Mouse (Mus musculus): ENCODE data around the gene Exd2. TPM values are rescaled to one million over a fixed set of nuclear protein-coding genes. Genes with fewer than 3 reads are reported as not detected.

The Exd2 gene
- polyA plus RNA-seq, 1 experiment from 2014 or later: 53.7 TPM

GRCm38 (mm10) chr12:80504718-80505117 is 41.8 kb downstream of the Exd2 start:
- H3K27me3 ChIP-seq: no peaks in the 10 kb centered on the region
- no peaks in the 10 kb centered on the region for H3K9me3 ChIP-seq
- no peak overlapping the region for H3K27ac ChIP-seq (replicated peaks)
- no peak for ATAC-seq (ENCODE audit: low FRiP score, low read depth)
- 0 out of 2 replicates have a peak, but pooled peaks cover 4% of the 10 kb centered on the region for H3K4me1 ChIP-seq
- 82% methylated on average over 5 of the region's 5 CpGs for WGBS
- H3K36me3 ChIP-seq: no peaks in the 10 kb centered on the region
- no peak overlapping the region for H3K4me3 ChIP-seq
- no peak overlapping the region for H3K4me2 ChIP-seq (replicated peaks)
- no peak overlapping the region for H3K9ac ChIP-seq (replicated peaks)

- H3K4me2 ChIP-seq (replicated peaks): no peak overlapping the region
- 62% methylated on average over 14 of the region's 14 CpGs for WGBS
- H3K9ac ChIP-seq (replicated peaks): no peak overlapping the region
- H3K27ac ChIP-seq (replicated peaks): 0 out of 2 replicates have a peak overlapping the region, but pooled peaks have one; percentile 10
- H3K36me3 ChIP-seq: no peaks in the 10 kb centered on the region
- ATAC-seq (ENCODE audit: low FRiP score, low read depth): no peak
- H3K9me3 ChIP-seq: no peaks in the 10 kb centered on the region
- 0 out of 2 replicates have a peak, but pooled peaks cover 4% of the 10 kb centered on the region for H3K4me1 ChIP-seq
- H3K4me3 ChIP-seq: no peak overlapping the region
- H3K27me3 ChIP-seq: no peaks in the 10 kb centered on the region
These were observed 44.3 kb downstream of the Exd2 start for GRCm38 (mm10) chr12:80507041-80507745.

- H3K4me2 ChIP-seq (replicated peaks): peak within 1 kb of the TSS; percentile 94
- peaks cover 35% of the 10 kb centered on the region for H3K27me3 ChIP-seq
- H3K9ac ChIP-seq (replicated peaks): peak within 1 kb of the TSS; percentile 74
- H3K4me3 ChIP-seq: peak within 1 kb of the TSS; percentile 82
- H3K36me3 ChIP-seq: no peaks in the 10 kb centered on the region
- H3K9me3 ChIP-seq: no peaks in the 10 kb centered on the region
- peak within 1 kb of the TSS; percentile 92 for H3K27ac ChIP-seq (replicated peaks)
- ATAC-seq (ENCODE audit: low FRiP score, low read depth): no peak
- peaks cover 28% of the 10 kb centered on the region for H3K4me1 ChIP-seq
- WGBS: 6% methylated on average over 14 of the region's 14 CpGs
These were observed 55.1 kb downstream of the Exd2 start, which contains the start of gene Galnt16 for GRCm38 (mm10) chr12:80517977-80518376. Gene Galnt16 (plus strand): TSS chr12:80518277.

GRCm38 (mm10) chr12:80518393-80518756 is 55.5 kb downstream of the Exd2 start:
- H3K4me2 ChIP-seq (replicated peaks): peak overlapping the region; percentile 94
- H3K36me3 ChIP-seq: no peaks in the 10 kb centered on the region
- WGBS: under 1% methylated on average over 25 of the region's 25 CpGs
- H3K4me3 ChIP-seq: peak overlapping the region; percentile 82
- H3K4me1 ChIP-seq: peaks cover 28% of the 10 kb centered on the region
- H3K27me3 ChIP-seq: peaks cover 35% of the 10 kb centered on the region
- no peaks in the 10 kb centered on the region for H3K9me3 ChIP-seq
- peak; percentile 70 for ATAC-seq (ENCODE audit: low FRiP score, low read depth)
- H3K27ac ChIP-seq (replicated peaks): peak overlapping the region; percentile 92
- peak overlapping the region; percentile 74 for H3K9ac ChIP-seq (replicated peaks)

GRCm38 (mm10) chr12:80518757-80519620 is 56.1 kb downstream of the Exd2 start:
- WGBS: under 1% methylated on average over 73 of the region's 90 CpGs
- Histone ChIP-seq H3K27ac (replicated peaks) (peak overlapping the region; percentile 92), H3K27me3 (peaks cover 35% of the 10 kb centered on the region)

GRCm38 (mm10) chr12:80519621-80520332 is 56.9 kb downstream of the Exd2 start:
- Histone ChIP-seq H3K27me3 (peaks cover 35% of the 10 kb centered on the region), H3K4me1 (peaks cover 35% of the 10 kb centered on the region), H3K9me3 (no peaks in the 10 kb centered on the region), H3K9ac (replicated peaks) (peak overlapping the region; percentile 74), H3K36me3 (no peaks in the 10 kb centered on the region), H3K4me3 (peak overlapping the region; percentile 82), H3K27ac (replicated peaks) (peak overlapping the region; percentile 92), H3K4me2 (replicated peaks) (peak overlapping the region; percentile 94)
- peak; percentile 61 for ATAC-seq (ENCODE audit: low FRiP score, low read depth)
- under 1% methylated on average over 42 of the region's 43 CpGs for WGBS

More at GRCm38 (mm10) chr12:80518757-80519620, 56.1 kb downstream of the Exd2 start:
- ATAC-seq (ENCODE audit: low FRiP score, low read depth): peak; percentile 75
- Histone ChIP-seq H3K4me3 (peak overlapping the region; percentile 82), H3K36me3 (no peaks in the 10 kb centered on the region), H3K9ac (replicated peaks) (peak overlapping the region; percentile 74), H3K9me3 (no peaks in the 10 kb centered on the region), H3K4me1 (peaks cover 33% of the 10 kb centered on the region), H3K4me2 (replicated peaks) (peak overlapping the region; percentile 94)

GRCm38 (mm10) chr12:80522006-80522405 is 59.1 kb downstream of the Exd2 start:
- Histone ChIP-seq H3K4me2 (replicated peaks) (no peak overlapping the region), H3K4me3 (no peak overlapping the region), H3K4me1 (peaks cover 51% of the 10 kb centered on the region), H3K27me3 (peaks cover 17% of the 10 kb centered on the region), H3K36me3 (no peaks in the 10 kb centered on the region), H3K9ac (replicated peaks) (peak overlapping the region; percentile 5; the same call in 1 of the 2 replicates), H3K27ac (replicated peaks) (no peak overlapping the region), H3K9me3 (no peaks in the 10 kb centered on the region)
- no peak for ATAC-seq (ENCODE audit: low FRiP score, low read depth)
- WGBS: 70% methylated on average over 3 of the region's 3 CpGs

- ATAC-seq (ENCODE audit: low FRiP score, low read depth): no peak
- 22% methylated on average over 12 of the region's 12 CpGs for WGBS
- peaks cover 62% of the 10 kb centered on the region for H3K4me1 ChIP-seq
- no peaks in the 10 kb centered on the region for H3K9me3 ChIP-seq
- no peaks in the 10 kb centered on the region; the same call in 1 of the 2 replicates for H3K27me3 ChIP-seq
- H3K4me3 ChIP-seq: no peak overlapping the region
- H3K36me3 ChIP-seq: no peaks in the 10 kb centered on the region
- no peak overlapping the region for H3K4me2 ChIP-seq (replicated peaks)
- no peak overlapping the region for H3K27ac ChIP-seq (replicated peaks)
- no peak overlapping the region for H3K9ac ChIP-seq (replicated peaks)
These were observed 61.5 kb downstream of the Exd2 start for GRCm38 (mm10) chr12:80524276-80524921.

- H3K4me2 ChIP-seq (replicated peaks): no peak overlapping the region
- H3K27me3 ChIP-seq: no peaks in the 10 kb centered on the region; the same call in 1 of the 2 replicates
- H3K36me3 ChIP-seq: no peaks in the 10 kb centered on the region
- no peak overlapping the region for H3K27ac ChIP-seq (replicated peaks)
- peaks cover 54% of the 10 kb centered on the region for H3K4me1 ChIP-seq
- WGBS: 7% methylated on average over 7 of the region's 7 CpGs
- 0 out of 2 replicates have a peak, but pooled peaks have one; percentile 57 for ATAC-seq (ENCODE audit: low FRiP score, low read depth)
- no peak overlapping the region for H3K4me3 ChIP-seq
- no peak overlapping the region for H3K9ac ChIP-seq (replicated peaks)
- H3K9me3 ChIP-seq: no peaks in the 10 kb centered on the region
These were observed 62.6 kb downstream of the Exd2 start for GRCm38 (mm10) chr12:80525513-80525912.

- Histone ChIP-seq H3K36me3 (no peaks in the 10 kb centered on the region), H3K27me3 (no peaks in the 10 kb centered on the region), H3K9ac (replicated peaks) (no peak overlapping the region), H3K4me1 (peaks cover 46% of the 10 kb centered on the region), H3K27ac (replicated peaks) (no peak overlapping the region), H3K4me2 (replicated peaks) (no peak overlapping the region), H3K4me3 (no peak overlapping the region), H3K9me3 (no peaks in the 10 kb centered on the region)
- no peak for ATAC-seq (ENCODE audit: low FRiP score, low read depth)
- 60% methylated on average over 2 of the region's 2 CpGs for WGBS
These were observed 63.6 kb downstream of the Exd2 start for GRCm38 (mm10) chr12:80526511-80526910.

GRCm38 (mm10) chr12:80527727-80528389 is 65.0 kb downstream of the Exd2 start:
- no peaks in the 10 kb centered on the region for H3K36me3 ChIP-seq
- H3K27ac ChIP-seq (replicated peaks): no peak overlapping the region; the same call in 1 of the 2 replicates
- H3K9me3 ChIP-seq: no peaks in the 10 kb centered on the region
- H3K4me3 ChIP-seq: no peak overlapping the region
- no peak overlapping the region for H3K9ac ChIP-seq (replicated peaks)
- 88% methylated on average over 5 of the region's 5 CpGs for WGBS
- no peak for ATAC-seq (ENCODE audit: low FRiP score, low read depth)
- peaks cover 39% of the 10 kb centered on the region for H3K4me1 ChIP-seq
- no peaks in the 10 kb centered on the region for H3K27me3 ChIP-seq
- no peak overlapping the region for H3K4me2 ChIP-seq (replicated peaks)
